Mouse (Mus musculus): Measurements from ENCODE around the gene Fam131c. TPM values are rescaled to one million over a fixed set of nuclear protein-coding genes. Genes with fewer than 3 reads are reported as not detected.

Fam131c gene
- total and polyA plus RNA-seq, 2 experiments: 0.46 to 10.3 TPM

DNA sequence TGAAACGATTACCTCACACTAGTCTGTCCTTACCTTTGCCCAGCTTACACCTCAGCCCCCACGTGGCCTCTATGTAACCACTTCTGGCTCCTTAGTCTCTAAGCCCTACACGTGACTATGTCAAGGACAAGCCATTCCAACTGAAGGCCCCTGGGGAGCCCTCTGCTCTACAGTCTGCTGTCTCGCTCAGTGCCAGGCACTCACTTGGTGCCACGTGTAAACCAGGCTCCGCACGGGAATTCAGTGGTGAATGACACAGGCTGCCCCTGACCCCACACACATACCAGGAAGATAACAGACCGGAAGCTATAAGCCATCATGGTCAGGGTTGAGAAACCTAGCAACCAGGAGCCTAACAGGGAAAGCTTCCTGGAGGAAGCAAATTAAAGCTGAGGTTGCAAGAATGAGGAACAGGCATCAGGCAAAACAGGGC, 20.6 kb upstream of the Fam131c start:
- Histone ChIP-seq H3K4me3 (ENCODE audit: insufficient read depth, low read depth, low read length) (no peak overlapping the region), H3K4me1 (ENCODE audit: control insufficient read depth, insufficient read depth, low read length) (peaks cover 8% of the 10 kb centered on the region), H3K79me2 (ENCODE audit: control insufficient read depth, insufficient read depth, low read length) (no peaks in the 10 kb centered on the region), H3K9ac (ENCODE audit: low read depth, low read length) (no peak overlapping the region), H3K36me3 (ENCODE audit: control insufficient read depth, insufficient read depth, low read length) (no peaks in the 10 kb centered on the region), H3K27me3 (ENCODE audit: control insufficient read depth, insufficient read depth, low read length) (no peaks in the 10 kb centered on the region), H3K27ac (replicated peaks; ENCODE audit: insufficient read depth, low read depth, low read length) (0 out of 2 replicates have a peak overlapping the region, but pooled peaks have one; percentile 11)
- DNase-seq (ENCODE audit: extremely low read depth, low read depth, low spot score): peak; percentile 91
- no peak for TF ChIP-seq CTCF (IDR thresholded peaks at IDR 0.05; ENCODE audit: low read depth, low read length)
- TF ChIP-seq POLR2A (IDR thresholded peaks at IDR 0.05; ENCODE audit: extremely low read depth, insufficient read depth, low read length): no peak
- 13% methylated on average over 8 of the region's 8 CpGs for WGBS

DNA sequence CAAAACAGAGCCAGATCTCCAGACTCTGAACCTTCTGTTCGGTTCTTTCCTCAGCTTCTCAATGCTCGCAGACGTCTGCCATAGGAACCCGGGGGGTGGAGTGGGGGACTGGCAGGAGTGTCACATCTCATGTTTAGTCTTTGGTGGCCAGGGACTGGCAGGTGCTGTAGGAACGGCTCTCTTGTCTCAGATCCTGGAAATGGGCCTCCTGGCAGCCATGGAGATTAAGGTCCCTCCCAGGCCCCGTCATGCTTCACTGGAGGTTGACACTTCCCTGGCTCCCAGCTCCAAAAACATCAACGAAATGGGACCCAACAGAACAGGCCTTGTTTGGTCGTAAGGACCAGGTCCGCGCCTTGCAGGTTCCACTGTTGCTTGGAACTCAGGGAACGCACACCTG, 19.4 kb upstream of the Fam131c start:
- Histone ChIP-seq H3K27me3 (ENCODE audit: control insufficient read depth, insufficient read depth, low read length) (no peaks in the 10 kb centered on the region), H3K4me1 (ENCODE audit: control insufficient read depth, insufficient read depth, low read length) (peaks cover 8% of the 10 kb centered on the region), H3K79me2 (ENCODE audit: control insufficient read depth, insufficient read depth, low read length) (no peaks in the 10 kb centered on the region), H3K36me3 (ENCODE audit: control insufficient read depth, insufficient read depth, low read length) (no peaks in the 10 kb centered on the region), H3K9ac (ENCODE audit: low read depth, low read length) (no peak overlapping the region), H3K27ac (replicated peaks; ENCODE audit: insufficient read depth, low read depth, low read length) (no peak overlapping the region), H3K4me3 (ENCODE audit: insufficient read depth, low read depth, low read length) (no peak overlapping the region)
- TF ChIP-seq CTCF (IDR thresholded peaks at IDR 0.05; ENCODE audit: low read depth, low read length): no peak
- no peak for TF ChIP-seq POLR2A (IDR thresholded peaks at IDR 0.05; ENCODE audit: extremely low read depth, insufficient read depth, low read length)
- 86% methylated on average over 11 of the region's 11 CpGs for WGBS
- peak; percentile 25 for DNase-seq (ENCODE audit: extremely low read depth, low read depth, low spot score)

DNA sequence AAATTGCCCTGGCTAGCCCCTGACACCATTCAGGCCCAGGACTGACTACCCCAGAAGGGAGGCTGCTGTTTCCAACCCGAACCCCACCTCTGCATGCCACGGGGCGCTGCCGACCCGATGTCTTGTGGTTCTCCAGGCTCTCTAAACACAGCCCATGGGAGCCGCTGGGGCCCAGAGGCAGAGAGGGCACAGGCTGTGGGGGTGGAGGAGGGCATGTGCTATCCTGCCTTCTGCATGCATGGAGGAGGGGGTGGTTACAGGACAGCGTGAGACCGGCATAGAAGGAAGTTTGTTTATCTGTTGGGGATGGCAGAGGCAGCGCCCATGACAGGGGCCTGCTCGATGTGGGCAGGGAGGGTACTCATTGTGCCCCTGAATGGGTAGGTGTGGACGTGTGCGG, 18.0 kb upstream of the Fam131c start:
- Histone ChIP-seq H3K9ac (ENCODE audit: low read depth, low read length) (no peak overlapping the region), H3K4me1 (ENCODE audit: control insufficient read depth, insufficient read depth, low read length) (peaks cover 8% of the 10 kb centered on the region), H3K27me3 (ENCODE audit: control insufficient read depth, insufficient read depth, low read length) (no peaks in the 10 kb centered on the region), H3K36me3 (ENCODE audit: control insufficient read depth, insufficient read depth, low read length) (no peaks in the 10 kb centered on the region), H3K4me3 (ENCODE audit: insufficient read depth, low read depth, low read length) (no peak overlapping the region), H3K27ac (replicated peaks; ENCODE audit: insufficient read depth, low read depth, low read length) (no peak overlapping the region), H3K79me2 (ENCODE audit: control insufficient read depth, insufficient read depth, low read length) (no peaks in the 10 kb centered on the region)
- 92% methylated on average over 12 of the region's 12 CpGs for WGBS
- TF ChIP-seq POLR2A (IDR thresholded peaks at IDR 0.05; ENCODE audit: extremely low read depth, insufficient read depth, low read length) (no peak), CTCF (IDR thresholded peaks at IDR 0.05; ENCODE audit: low read depth, low read length) (no peak)
- DNase-seq (ENCODE audit: extremely low read depth, low read depth, low spot score): no peak

DNA sequence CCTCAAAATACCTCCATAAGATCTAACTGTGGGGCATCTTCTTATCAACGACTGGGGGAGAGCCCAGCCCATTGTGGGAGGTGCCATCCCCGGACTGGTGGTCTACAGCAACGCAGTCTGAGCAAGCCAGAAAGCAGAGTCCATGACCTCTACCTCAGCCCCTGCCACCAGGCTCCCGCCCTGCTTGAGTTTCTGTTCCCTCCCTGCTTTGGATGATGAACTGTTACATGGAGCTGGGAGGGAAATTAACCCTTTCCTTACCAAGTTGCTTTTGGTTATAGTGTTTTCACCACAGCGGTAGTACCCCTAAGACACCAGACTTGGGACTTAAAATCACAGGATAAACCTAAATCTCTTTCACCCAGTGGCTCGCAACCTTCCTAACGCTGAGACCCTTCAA, 16.0 kb upstream of the Fam131c start:
- Histone ChIP-seq H3K27ac (replicated peaks; ENCODE audit: insufficient read depth, low read depth, low read length) (no peak overlapping the region), H3K4me1 (ENCODE audit: control insufficient read depth, insufficient read depth, low read length) (peaks cover 8% of the 10 kb centered on the region), H3K79me2 (ENCODE audit: control insufficient read depth, insufficient read depth, low read length) (no peaks in the 10 kb centered on the region), H3K36me3 (ENCODE audit: control insufficient read depth, insufficient read depth, low read length) (no peaks in the 10 kb centered on the region), H3K27me3 (ENCODE audit: control insufficient read depth, insufficient read depth, low read length) (no peaks in the 10 kb centered on the region), H3K9ac (ENCODE audit: low read depth, low read length) (no peak overlapping the region), H3K4me3 (ENCODE audit: insufficient read depth, low read depth, low read length) (no peak overlapping the region)
- 69% methylated on average over 7 of the region's 7 CpGs for WGBS
- DNase-seq (ENCODE audit: extremely low read depth, low read depth, low spot score): no peak
- TF ChIP-seq POLR2A (IDR thresholded peaks at IDR 0.05; ENCODE audit: extremely low read depth, insufficient read depth, low read length) (no peak), CTCF (IDR thresholded peaks at IDR 0.05; ENCODE audit: low read depth, low read length) (no peak)

- 95% methylated on average over 5 of the region's 5 CpGs for WGBS
- Histone ChIP-seq H3K4me1 (ENCODE audit: control insufficient read depth, insufficient read depth, low read length) (peaks cover 1% of the 10 kb centered on the region; the same call in 1 of the 2 replicates), H3K36me3 (ENCODE audit: control insufficient read depth, insufficient read depth, low read length) (no peaks in the 10 kb centered on the region), H3K4me3 (ENCODE audit: insufficient read depth, low read depth, low read length) (no peak overlapping the region), H3K9ac (ENCODE audit: low read depth, low read length) (no peak overlapping the region), H3K27me3 (ENCODE audit: control insufficient read depth, insufficient read depth, low read length) (no peaks in the 10 kb centered on the region), H3K27ac (replicated peaks; ENCODE audit: insufficient read depth, low read depth, low read length) (no peak overlapping the region), H3K79me2 (ENCODE audit: control insufficient read depth, insufficient read depth, low read length) (no peaks in the 10 kb centered on the region)
- TF ChIP-seq CTCF (IDR thresholded peaks at IDR 0.05; ENCODE audit: low read depth, low read length): no peak
- no peak for TF ChIP-seq POLR2A (IDR thresholded peaks at IDR 0.05; ENCODE audit: extremely low read depth, insufficient read depth, low read length)
- no peak for DNase-seq (ENCODE audit: extremely low read depth, low read depth, low spot score)
Measured at GRCm38 (mm10) chr4:141352986-141353385, 15.0 kb upstream of the Fam131c start.

DNA sequence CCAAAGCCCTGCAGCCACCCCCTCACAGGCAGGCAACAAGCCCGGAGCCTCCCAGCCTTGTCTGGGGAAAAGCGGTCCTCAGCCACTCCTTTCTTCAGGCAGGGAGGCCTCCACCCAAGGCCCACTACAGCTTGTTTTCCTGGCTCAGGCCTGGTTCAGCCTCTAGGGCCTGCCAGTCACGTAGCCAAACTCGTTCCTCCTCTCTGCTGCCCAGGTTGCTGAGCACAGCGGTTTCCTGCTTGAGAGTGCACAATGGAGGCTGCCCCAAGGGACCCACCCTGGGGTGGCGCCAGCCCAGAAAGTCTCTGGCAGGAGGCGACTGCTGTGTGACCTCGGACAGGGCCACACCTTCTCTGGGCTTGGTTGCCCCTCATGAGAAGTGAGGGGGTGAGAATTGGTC, 14.2 kb upstream of the Fam131c start:
- Histone ChIP-seq H3K4me1 (ENCODE audit: control insufficient read depth, insufficient read depth, low read length) (no peaks in the 10 kb centered on the region), H3K4me3 (ENCODE audit: insufficient read depth, low read depth, low read length) (no peak overlapping the region), H3K27ac (replicated peaks; ENCODE audit: insufficient read depth, low read depth, low read length) (no peak overlapping the region), H3K36me3 (ENCODE audit: control insufficient read depth, insufficient read depth, low read length) (no peaks in the 10 kb centered on the region), H3K27me3 (ENCODE audit: control insufficient read depth, insufficient read depth, low read length) (no peaks in the 10 kb centered on the region), H3K79me2 (ENCODE audit: control insufficient read depth, insufficient read depth, low read length) (no peaks in the 10 kb centered on the region), H3K9ac (ENCODE audit: low read depth, low read length) (no peak overlapping the region)
- WGBS: 91% methylated on average over 8 of the region's 8 CpGs
- DNase-seq (ENCODE audit: extremely low read depth, low read depth, low spot score): no peak
- no peak for TF ChIP-seq POLR2A (IDR thresholded peaks at IDR 0.05; ENCODE audit: extremely low read depth, insufficient read depth, low read length)
- no peak for TF ChIP-seq CTCF (IDR thresholded peaks at IDR 0.05; ENCODE audit: low read depth, low read length)

Data from liver, adult 2 months (tissue).